Mouse (Mus musculus) forebrain, embryonic 11.5 days (tissue): ENCODE measurements around the gene Gstt4. TPM values are rescaled to one million over a fixed set of nuclear protein-coding genes. Genes with fewer than 3 reads are reported as not detected.

ENCODE experiments used
- ATAC-seq: fragments of 200-750 bp; cut with Nextera tagmentation; replicated peaks from 2 replicates; pipeline ENCODE4 v1.8.0; 2017; ENCODE audit warnings: moderate TSS enrichment; ENCODE audit not compliant: low FRiP score
- DNase-seq: peaks from one replicate; pipeline ENCODE4 v3.0.0-alpha.2; 2017; ENCODE audit warnings: low spot score
- H3K27ac ChIP-seq: fragments of 300-500 bp; sonication (generic); 2 replicates; pipeline ENCODE4 v1.5.1; 2014; ENCODE audit warnings: low read depth, low read length
- H3K27me3 ChIP-seq: fragments of 300-500 bp; sonication (generic); 2 replicates; pipeline ENCODE4 v1.6.1; 2014; ENCODE audit warnings: mild to moderate bottlenecking, low read length, mixed read lengths; ENCODE audit not compliant: control insufficient read depth, insufficient read depth
- H3K36me3 ChIP-seq: fragments of 300-500 bp; sonication (generic); 2 replicates; pipeline ENCODE4 v1.6.1; 2014; ENCODE audit warnings: mild to moderate bottlenecking, low read length, moderate library complexity, mixed read lengths; ENCODE audit not compliant: control insufficient read depth, insufficient read depth
- H3K4me1 ChIP-seq: fragments of 300-500 bp; sonication (generic); replicated peaks from 2 replicates; pipeline ENCODE4 v1.6.1; 2014; ENCODE audit warnings: low read length, mixed read lengths; ENCODE audit not compliant: control insufficient read depth, insufficient read depth
- H3K4me2 ChIP-seq: fragments of 300-500 bp; sonication (generic); 2 replicates; pipeline ENCODE4 v1.6.1; 2014; ENCODE audit warnings: low read depth, mild to moderate bottlenecking, low read length, moderate library complexity, mixed read lengths; ENCODE audit not compliant: severe bottlenecking
- H3K4me3 ChIP-seq: fragments of 300-500 bp; sonication (generic); 2 replicates; pipeline ENCODE4 v1.5.1; 2014; ENCODE audit warnings: low read depth, low read length
- H3K9ac ChIP-seq: fragments of 300-500 bp; sonication (generic); 2 replicates; pipeline ENCODE4 v1.6.1; 2014; ENCODE audit warnings: low read length
- H3K9me3 ChIP-seq: fragments of 300-500 bp; sonication (generic); 2 replicates; pipeline ENCODE4 v1.6.1; 2016; ENCODE audit warnings: low read length, mixed read lengths; ENCODE audit not compliant: control insufficient read depth
- WGBS: fragments of 180-500 bp; shearing (Covaris S2); extraction: QIAGEN DNeasy Blood & Tissue Kit; methylation state at CpG from one replicate; pipeline ENCODE4 v1.1.7; 2014; 5-methylcytosine and 5-hydroxymethylcytosine counted together
- polyA plus RNA-seq: library from polyadenylated mRNA; unstranded; fragments of >200 nt; fragmentation: Nextera tagmentation; extraction: Ambion mirVana; gene quantifications from 2 replicates; pipeline ENCODE4 v1.2.1, GENCODE M21; 2014

The Gstt4 gene
- polyA plus RNA-seq, 1 experiment from 2014 or later: not detected

DNA sequence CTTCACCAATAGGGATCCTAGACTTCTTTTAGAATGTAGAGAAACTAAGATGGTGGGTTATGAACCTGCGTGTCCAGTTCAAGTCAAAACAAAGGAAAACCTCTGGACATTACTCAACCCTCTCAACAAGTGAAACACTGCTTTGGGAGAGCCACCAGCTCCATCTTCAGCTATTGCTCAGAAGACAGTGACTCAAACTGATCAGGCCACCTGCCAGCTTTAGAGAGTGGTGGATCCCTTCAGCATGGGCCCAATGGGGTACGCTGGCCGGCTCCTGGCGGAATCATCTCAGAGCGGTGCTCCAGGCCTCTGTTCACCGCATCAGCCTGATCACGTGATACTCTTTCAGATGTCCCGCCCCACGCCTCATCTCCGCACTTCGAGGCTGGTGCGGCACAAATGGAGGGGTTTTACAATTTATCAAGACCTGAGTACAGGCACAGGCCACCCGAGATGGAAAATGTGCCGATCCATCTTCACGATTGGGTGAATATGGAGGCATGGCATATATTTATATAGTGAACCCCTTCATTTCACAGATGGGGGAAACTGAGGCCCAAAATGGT is 33.2 kb upstream of the Gstt4 start:
- no peak overlapping the region for H3K4me2 ChIP-seq
- DNase-seq: no peak
- H3K9me3 ChIP-seq: no peaks in the 10 kb centered on the region
- H3K4me1 ChIP-seq: peaks cover 8% of the 10 kb centered on the region
- no peak for ATAC-seq
- H3K4me3 ChIP-seq: no peak overlapping the region
- H3K27me3 ChIP-seq: no peaks in the 10 kb centered on the region
- 90% methylated on average over 15 of the region's 15 CpGs for WGBS
- no peaks in the 10 kb centered on the region; the same call in 1 of the 2 replicates for H3K36me3 ChIP-seq
- H3K27ac ChIP-seq: no peak overlapping the region
- H3K9ac ChIP-seq: no peak overlapping the region

DNA sequence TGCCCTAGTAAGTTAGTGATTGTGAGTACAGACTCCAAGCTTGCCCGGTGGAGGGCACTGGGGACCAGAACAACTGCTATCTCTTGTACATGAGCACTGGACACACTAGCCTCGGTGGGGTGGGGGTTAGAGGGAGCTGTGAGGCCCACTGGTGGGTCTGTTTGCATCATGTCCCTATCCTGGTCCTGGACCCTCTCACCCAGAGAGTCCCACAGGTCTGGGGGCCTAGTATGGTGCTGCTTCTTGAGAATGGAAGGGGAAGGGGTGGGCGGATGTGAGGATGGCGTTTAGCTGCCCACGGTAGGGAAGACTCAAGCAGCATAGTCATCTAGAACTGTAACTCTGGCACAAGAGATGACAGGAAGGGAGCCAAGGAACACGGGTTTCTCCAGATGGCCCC is 32.4 kb upstream of the Gstt4 start:
- H3K9me3 ChIP-seq: no peaks in the 10 kb centered on the region
- no peak overlapping the region for H3K4me2 ChIP-seq
- H3K36me3 ChIP-seq: no peaks in the 10 kb centered on the region; the same call in 1 of the 2 replicates
- H3K4me1 ChIP-seq: peaks cover 8% of the 10 kb centered on the region
- no peak overlapping the region for H3K9ac ChIP-seq
- 89% methylated on average over 6 of the region's 6 CpGs for WGBS
- DNase-seq (no peak), ATAC-seq (no peak)
- H3K4me3 ChIP-seq: no peak overlapping the region
- no peak overlapping the region for H3K27ac ChIP-seq
- H3K27me3 ChIP-seq: no peaks in the 10 kb centered on the region

DNA sequence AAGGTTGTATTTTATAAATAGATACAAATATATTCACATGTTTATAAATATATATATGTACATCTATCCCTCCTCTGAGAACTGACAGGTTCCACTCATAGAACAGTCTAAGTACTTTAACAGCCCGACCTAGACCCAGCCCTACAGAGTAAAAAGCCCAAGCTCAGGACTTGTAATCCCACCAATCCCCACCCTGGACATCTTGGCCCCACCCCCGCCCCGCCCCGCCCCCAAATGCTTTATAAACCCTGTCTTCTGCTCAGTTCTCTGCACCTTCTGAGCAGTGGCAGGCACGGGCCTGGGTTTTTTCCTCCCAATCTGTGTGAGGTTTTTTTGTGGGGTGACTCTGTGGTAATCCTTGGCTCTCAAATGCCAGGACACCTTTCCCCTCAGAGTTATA is 31.8 kb upstream of the Gstt4 start:
- Histone ChIP-seq H3K4me1 (peaks cover 8% of the 10 kb centered on the region), H3K9ac (no peak overlapping the region), H3K36me3 (no peaks in the 10 kb centered on the region; the same call in 1 of the 2 replicates), H3K27me3 (no peaks in the 10 kb centered on the region), H3K9me3 (no peaks in the 10 kb centered on the region), H3K4me2 (no peak overlapping the region), H3K27ac (no peak overlapping the region), H3K4me3 (no peak overlapping the region)
- DNase-seq: no peak
- WGBS: 46% methylated on average over 5 of the region's 5 CpGs
- ATAC-seq: peak; percentile 29; the same call in 1 of the 2 replicates

DNA sequence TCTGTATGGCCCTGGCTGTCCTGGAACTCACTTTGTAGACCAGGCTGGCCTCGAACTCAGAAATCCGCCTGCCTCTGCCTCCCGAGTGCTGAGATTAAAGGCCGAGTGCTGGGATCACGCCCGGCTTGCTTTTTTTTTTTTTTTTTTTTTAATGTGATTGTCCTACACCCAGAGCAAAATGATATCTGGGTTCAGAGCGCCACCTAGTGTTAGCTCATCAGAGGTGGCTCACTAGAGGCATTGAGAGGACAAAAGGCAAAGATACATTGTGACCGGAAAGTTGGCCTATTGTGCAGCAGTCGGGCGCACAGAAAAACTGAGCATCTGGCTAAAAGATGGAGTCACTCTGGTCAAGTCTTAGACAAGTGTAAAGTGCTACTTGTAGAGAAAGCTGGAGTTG is 31.1 kb upstream of the Gstt4 start:
- DNase-seq (peak; percentile 84), ATAC-seq (peak; percentile 65)
- Histone ChIP-seq H3K9me3 (no peaks in the 10 kb centered on the region), H3K27me3 (no peaks in the 10 kb centered on the region), H3K4me1 (peaks cover 6% of the 10 kb centered on the region), H3K36me3 (no peaks in the 10 kb centered on the region; the same call in 1 of the 2 replicates), H3K4me2 (no peak overlapping the region), H3K27ac (no peak overlapping the region), H3K9ac (no peak overlapping the region), H3K4me3 (no peak overlapping the region)
- WGBS: 23% methylated on average over 10 of the region's 10 CpGs

DNA sequence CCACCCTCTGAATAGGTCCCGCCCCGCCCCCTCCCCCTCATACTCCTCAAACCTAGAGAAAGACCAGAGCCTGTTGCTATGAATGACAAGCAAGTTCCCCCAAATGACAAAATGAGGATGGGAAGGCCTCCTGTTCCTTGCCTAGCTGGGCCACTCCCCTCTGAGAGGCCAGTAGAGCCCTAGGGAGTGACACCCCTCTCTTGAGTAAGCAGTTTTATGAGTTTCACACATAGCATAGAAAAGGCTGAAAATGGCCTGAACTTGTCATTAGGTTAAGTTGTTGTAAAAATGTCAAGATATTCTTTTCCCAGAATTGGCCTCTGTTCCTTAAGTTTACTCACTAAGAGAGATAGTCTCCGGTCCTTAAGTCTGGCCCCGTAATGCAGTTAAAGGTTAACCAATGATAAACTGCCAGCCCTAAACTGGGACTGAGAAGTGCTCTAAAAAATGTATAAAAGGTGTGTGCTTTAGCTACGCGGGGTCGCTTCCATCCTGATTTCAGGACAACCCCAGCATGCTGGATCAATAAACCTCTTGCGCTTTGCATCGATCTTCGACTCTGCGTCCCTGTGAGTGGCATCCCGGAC is 30.3 kb upstream of the Gstt4 start:
- no peak overlapping the region for H3K4me2 ChIP-seq
- 97% methylated on average over 12 of the region's 12 CpGs for WGBS
- H3K9ac ChIP-seq: no peak overlapping the region

DNA sequence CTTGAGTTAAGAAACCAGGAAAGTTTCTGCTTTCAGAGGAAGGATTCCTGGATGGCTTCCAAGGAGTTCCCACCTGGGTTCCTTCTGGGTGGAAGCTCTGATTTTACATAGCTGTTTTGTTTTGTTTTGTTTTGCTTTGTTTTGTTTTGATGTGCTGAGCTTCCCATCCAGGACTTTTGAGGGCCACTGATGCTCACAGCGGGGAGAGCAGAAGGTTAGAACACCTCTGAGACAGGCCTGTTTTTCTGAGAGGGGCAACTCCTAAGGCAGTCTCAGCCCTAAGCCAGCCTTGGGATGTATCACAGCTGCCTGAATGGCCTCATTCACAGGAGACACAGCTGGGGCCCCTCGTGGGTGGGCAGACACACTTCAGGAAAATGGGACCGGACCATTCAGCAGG is 29.3 kb upstream of the Gstt4 start:
- no peak overlapping the region for H3K9ac ChIP-seq
- H3K4me2 ChIP-seq: no peak overlapping the region
- no peaks in the 10 kb centered on the region for H3K36me3 ChIP-seq
- 41% methylated on average over 3 of the region's 3 CpGs for WGBS
- H3K27me3 ChIP-seq: no peaks in the 10 kb centered on the region
- no peaks in the 10 kb centered on the region; the same call in 1 of the 2 replicates for H3K4me1 ChIP-seq
- ATAC-seq (no peak), DNase-seq (no peak)
- H3K4me3 ChIP-seq: no peak overlapping the region
- H3K27ac ChIP-seq: no peak overlapping the region
- H3K9me3 ChIP-seq: no peaks in the 10 kb centered on the region

More for the DNA sequence above, 30.3 kb upstream of the Gstt4 start:
- ATAC-seq (no peak), DNase-seq (no peak)
- Histone ChIP-seq H3K27ac (no peak overlapping the region), H3K27me3 (no peaks in the 10 kb centered on the region), H3K4me1 (no peaks in the 10 kb centered on the region; the same call in 1 of the 2 replicates), H3K4me3 (no peak overlapping the region), H3K36me3 (no peaks in the 10 kb centered on the region; the same call in 1 of the 2 replicates), H3K9me3 (no peaks in the 10 kb centered on the region)

DNA sequence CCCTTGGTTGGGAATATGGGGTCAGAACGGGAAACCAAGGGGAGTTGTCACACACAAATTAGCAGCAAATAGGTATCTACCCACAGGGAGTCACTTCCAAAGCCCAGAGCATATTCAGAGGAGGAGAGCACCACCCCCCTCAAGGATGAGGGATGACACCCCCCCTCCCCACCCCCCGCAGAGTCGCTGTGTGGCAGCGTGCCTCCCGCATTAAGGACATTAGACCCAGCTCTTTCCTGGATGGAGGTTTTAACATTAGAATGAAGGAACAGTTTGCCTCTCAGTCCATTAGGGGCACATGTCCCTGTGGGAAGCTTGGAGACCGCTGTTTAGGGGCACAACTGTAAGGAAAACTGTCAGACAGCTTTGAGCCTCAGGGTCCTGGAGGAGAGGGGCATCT is 28.7 kb upstream of the Gstt4 start:
- no peaks in the 10 kb centered on the region for H3K9me3 ChIP-seq
- H3K36me3 ChIP-seq: no peaks in the 10 kb centered on the region
- DNase-seq (no peak), ATAC-seq (no peak)
- no peak overlapping the region for H3K9ac ChIP-seq
- H3K4me3 ChIP-seq: no peak overlapping the region
- no peaks in the 10 kb centered on the region; the same call in 1 of the 2 replicates for H3K4me1 ChIP-seq
- H3K4me2 ChIP-seq: no peak overlapping the region
- whole genome bisulfite sequencing: 9% methylated on average over 6 of the region's 6 CpGs
- H3K27ac ChIP-seq: no peak overlapping the region
- H3K27me3 ChIP-seq: no peaks in the 10 kb centered on the region

DNA sequence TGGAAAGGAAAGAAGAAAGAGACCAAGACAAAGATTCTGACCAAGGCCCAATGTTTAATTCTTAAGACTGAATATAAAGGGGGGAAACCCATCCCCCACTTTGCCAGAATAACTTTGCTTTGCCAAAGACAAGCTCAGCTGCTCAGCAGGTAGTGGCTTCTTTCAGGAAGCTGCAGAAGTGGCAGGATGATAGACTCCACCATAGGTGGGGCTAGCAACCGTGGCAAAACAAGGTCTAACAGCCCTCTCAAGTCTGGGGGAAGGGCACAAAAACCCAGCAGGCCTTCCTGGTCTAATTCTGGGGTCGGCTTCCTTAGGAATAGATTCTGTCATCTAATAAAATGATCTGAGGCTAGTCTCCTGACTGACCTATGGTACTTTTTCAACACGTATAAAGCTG is 26.0 kb upstream of the Gstt4 start:
- 27% methylated on average over 3 of the region's 3 CpGs for WGBS
- Histone ChIP-seq H3K27ac (no peak overlapping the region), H3K27me3 (no peaks in the 10 kb centered on the region), H3K9me3 (no peaks in the 10 kb centered on the region), H3K36me3 (no peaks in the 10 kb centered on the region), H3K4me1 (no peaks in the 10 kb centered on the region; the same call in 1 of the 2 replicates), H3K9ac (no peak overlapping the region), H3K4me3 (no peak overlapping the region), H3K4me2 (no peak overlapping the region)
- no peak for DNase-seq
- ATAC-seq: no peak
